Mouse (Mus musculus): Measurements from ENCODE around the gene Olfr549.

DNA sequence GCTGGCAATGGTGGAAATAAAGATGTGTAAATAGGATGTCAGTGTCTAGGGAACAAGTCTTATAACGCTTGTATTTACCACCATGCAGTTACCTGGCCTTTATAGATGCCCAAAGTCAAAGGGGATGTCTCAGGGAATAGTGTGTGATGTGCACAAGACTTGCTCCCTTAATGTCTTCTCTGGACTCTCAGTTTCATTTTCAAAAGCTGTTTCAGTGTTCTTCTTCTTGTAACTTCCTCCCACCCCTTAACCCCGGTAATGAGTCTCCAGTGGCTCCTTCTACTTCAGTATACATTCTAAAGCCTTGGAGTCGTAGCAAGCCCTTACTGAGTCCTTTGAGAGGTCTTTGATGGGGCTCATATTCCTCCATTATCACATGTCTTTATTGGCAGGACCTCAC, 3.6 kb downstream of the Olfr549 start:
- TF ChIP-seq POLR2A (IDR thresholded peaks at IDR 0.05; ENCODE audit: insufficient read depth, low read depth, low read length) (no peak), CTCF (IDR thresholded peaks at IDR 0.05; ENCODE audit: insufficient read depth, low read depth, low read length) (no peak)

Data from olfactory bulb, adult 2 months (tissue).